Mouse (Mus musculus) brown adipose tissue, adult 24 weeks (tissue): Measurements from ENCODE around the gene Dnajb4. TPM values are rescaled to one million over a fixed set of nuclear protein-coding genes. Genes with fewer than 3 reads are reported as not detected.
"Not testable (repeated sequence)": the region's sequence is repeated elsewhere in the genome, so short reads cannot be mapped to it uniquely, and the experiment has no call there.

Experiments used
- H3K27ac ChIP-seq: fragments of 200-500 bp; replicated peaks from 2 replicates; pipeline ENCODE4 v1.5.1; 2012; ENCODE audit warnings: low read depth, mild to moderate bottlenecking, low read length
- H3K4me1 ChIP-seq: fragments of 200-500 bp; 2 replicates; pipeline ENCODE4 v1.6.1; 2012; ENCODE audit warnings: low read length, mixed read lengths; ENCODE audit not compliant: control insufficient read depth, insufficient read depth, insufficient read length
- H3K4me3 ChIP-seq: fragments of 200-500 bp; 2 replicates; pipeline ENCODE4 v1.5.1; 2012; ENCODE audit warnings: low read depth, mild to moderate bottlenecking, low read length, moderate library complexity; ENCODE audit not compliant: insufficient read depth
- polyA plus RNA-seq: library from polyadenylated mRNA; stranded (reverse); fragments of >200 nt; gene quantifications from 2 replicates; pipeline ENCODE4 v1.2.4, GENCODE M21; 2012; ENCODE audit not compliant: missing spikeins, insufficient read depth, insufficient read length

Gene Dnajb4
- 40.7 and 64.7 TPM in 2 replicates for polyA plus RNA-seq

- Histone ChIP-seq H3K27ac (peak within 1 kb of the TSS; percentile 92), H3K4me3 (peak within 1 kb of the TSS; percentile 84), H3K4me1 (peaks cover 7% of the 10 kb centered on the region)
Measured at GRCm38 (mm10) chr3:152209967-152210634, at the start of gene Dnajb4, which contains the start of gene Fubp1. Gene Dnajb4 (minus strand): TSS chr3:152210302. Gene Fubp1 (plus strand): TSS chr3:152210422.

GRCm38 (mm10) chr3:152259409-152259808 is 49.3 kb upstream of the Dnajb4 start:
- not testable (repeated sequence) for H3K4me3 ChIP-seq, H3K4me1 ChIP-seq, H3K27ac ChIP-seq

DNA sequence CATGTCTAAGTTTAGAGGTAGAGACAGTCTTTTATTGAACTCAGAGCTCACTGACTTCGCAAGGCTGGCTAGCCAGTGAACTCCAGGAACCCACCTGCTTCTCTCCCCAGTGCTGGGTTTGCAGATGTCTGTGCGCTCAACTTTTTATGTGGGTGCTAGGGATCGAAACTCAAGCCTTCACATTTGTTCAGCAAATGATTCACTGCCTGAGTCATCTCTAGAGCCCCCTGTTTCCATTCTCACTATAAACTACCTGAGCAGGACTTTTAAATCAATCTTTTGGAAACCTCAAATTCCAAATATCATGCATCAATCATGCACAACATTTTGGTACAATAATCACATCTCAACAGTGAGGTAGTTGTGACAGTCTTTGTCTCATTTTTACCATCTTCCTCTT is 47.4 kb upstream of the Dnajb4 start:
- H3K4me1 ChIP-seq, result no peaks in the 10 kb centered on the region
- H3K4me3 ChIP-seq, result no peak overlapping the region
- H3K27ac ChIP-seq, result no peak overlapping the region

DNA sequence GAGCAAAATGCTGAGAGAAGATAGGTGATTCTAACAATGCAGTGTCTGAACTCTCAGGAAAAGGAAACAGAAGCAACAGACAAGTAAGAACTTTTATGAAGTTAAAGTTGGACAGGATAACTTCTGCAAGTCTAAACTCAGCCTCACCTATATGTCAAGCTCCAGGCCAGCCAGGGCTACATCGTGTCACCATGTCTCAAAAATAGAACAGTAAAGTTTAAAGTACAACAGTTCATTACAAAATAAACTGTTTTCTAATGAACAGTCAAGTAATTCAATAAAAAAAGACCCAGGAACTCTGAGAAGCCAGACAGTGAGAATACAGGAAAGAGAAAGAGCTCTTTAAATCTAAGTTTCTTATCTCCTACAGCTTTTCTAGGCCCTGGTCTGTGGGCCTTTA is 40.4 kb upstream of the Dnajb4 start:
- Histone ChIP-seq H3K4me1 (no peaks in the 10 kb centered on the region), H3K27ac (no peak overlapping the region), H3K4me3 (no peak overlapping the region)

DNA sequence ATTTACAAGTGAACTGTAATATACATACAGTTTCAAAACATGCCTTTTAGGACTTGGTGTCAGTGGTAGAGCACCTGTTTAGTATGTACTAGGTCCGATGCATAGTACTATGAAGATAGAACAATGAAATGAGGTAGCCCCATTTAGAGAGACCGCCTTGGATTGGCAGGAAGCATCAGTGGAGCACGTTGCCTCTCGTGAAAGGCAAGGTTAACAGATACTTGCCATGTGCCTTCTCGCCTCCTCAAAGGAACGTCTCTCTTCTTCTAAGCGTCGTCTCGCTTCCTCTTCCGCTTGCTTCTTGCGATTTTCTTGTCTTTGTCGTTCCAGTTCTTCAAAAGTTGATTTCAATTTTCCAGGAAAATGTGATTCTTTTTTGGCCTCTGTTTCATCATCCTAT is 37.6 kb upstream of the Dnajb4 start:
- Histone ChIP-seq H3K4me3 (no peak overlapping the region), H3K4me1 (no peaks in the 10 kb centered on the region), H3K27ac (no peak overlapping the region)

- H3K4me3 ChIP-seq, result no peak overlapping the region
- no peaks in the 10 kb centered on the region for H3K4me1 ChIP-seq
- H3K27ac ChIP-seq, result no peak overlapping the region
Measured at GRCm38 (mm10) chr3:152245273-152245910, 35.3 kb upstream of the Dnajb4 start.

DNA sequence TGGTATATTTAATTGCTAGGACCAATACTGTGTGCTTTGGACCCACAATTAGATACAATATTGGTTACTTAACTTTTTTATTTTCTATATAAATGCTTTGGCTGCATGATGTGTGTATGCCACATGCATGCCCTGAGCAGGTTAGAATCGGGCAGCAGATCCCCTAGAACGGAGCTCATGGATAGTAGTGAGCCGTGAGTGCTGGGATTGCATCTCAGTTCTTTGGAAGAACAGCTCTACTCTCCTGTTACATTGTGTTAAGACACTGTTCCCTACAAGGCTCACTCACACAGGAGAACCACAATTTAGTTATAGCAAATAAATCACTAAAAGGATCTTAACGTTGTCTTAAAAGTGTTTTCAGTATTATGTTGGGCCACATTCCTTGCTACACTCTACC is 33.2 kb upstream of the Dnajb4 start:
- H3K27ac ChIP-seq, result no peak overlapping the region
- H3K4me3 ChIP-seq, result no peak overlapping the region
- no peaks in the 10 kb centered on the region for H3K4me1 ChIP-seq

- no peaks in the 10 kb centered on the region for H3K4me1 ChIP-seq
- no peak overlapping the region for H3K27ac ChIP-seq
- no peak overlapping the region for H3K4me3 ChIP-seq
Measured at GRCm38 (mm10) chr3:152241098-152241497, 31.0 kb upstream of the Dnajb4 start.

- Histone ChIP-seq H3K4me3 (no peak overlapping the region), H3K27ac (no peak overlapping the region), H3K4me1 (no peaks in the 10 kb centered on the region)
Measured at GRCm38 (mm10) chr3:152239592-152239991, 29.5 kb upstream of the Dnajb4 start.

- Histone ChIP-seq H3K27ac (no peak overlapping the region), H3K4me3 (no peak overlapping the region), H3K4me1 (no peaks in the 10 kb centered on the region)
Measured at GRCm38 (mm10) chr3:152238836-152239235, 28.7 kb upstream of the Dnajb4 start.

DNA sequence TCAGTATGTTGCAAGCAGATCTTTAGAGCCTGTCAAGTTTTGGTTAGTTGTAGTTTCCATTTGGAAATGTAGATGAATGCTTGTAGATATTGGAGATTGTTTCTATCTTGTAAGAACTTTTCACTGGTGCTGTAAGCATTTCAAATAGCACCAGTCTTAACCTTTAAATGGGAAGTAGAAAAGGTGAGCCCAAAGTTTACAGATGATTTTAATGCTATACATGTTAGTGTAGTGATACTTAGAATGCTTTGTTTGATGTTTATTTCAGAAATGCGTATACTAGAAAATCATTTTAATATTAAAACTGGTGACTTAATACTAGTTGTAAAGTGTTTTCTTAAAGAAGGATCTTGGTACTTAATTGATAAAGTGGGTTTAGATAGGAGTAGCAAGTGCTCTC is 25.7 kb upstream of the Dnajb4 start:
- H3K27ac ChIP-seq, result no peak overlapping the region
- H3K4me3 ChIP-seq, result no peak overlapping the region
- H3K4me1 ChIP-seq, result no peaks in the 10 kb centered on the region

DNA sequence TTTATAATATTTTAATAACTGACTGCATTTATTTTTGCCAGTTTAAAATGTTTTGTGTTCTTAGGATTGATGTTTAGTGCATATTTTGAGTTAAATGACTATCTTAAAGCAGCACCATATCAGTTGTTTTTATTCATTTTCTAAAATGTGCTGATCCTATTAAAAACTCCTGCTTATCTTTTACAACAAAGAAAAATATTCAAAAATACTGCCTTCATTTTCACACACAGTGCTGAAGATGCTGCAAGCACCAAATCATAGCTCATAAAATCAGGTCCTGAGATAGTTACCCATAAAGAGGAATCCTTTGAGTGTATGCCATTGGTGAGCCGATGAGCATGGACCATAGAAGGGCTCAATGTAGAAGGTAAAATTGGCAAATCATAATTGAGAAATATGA is 25.1 kb upstream of the Dnajb4 start:
- Histone ChIP-seq H3K4me3 (no peak overlapping the region), H3K27ac (no peak overlapping the region), H3K4me1 (no peaks in the 10 kb centered on the region)

- Histone ChIP-seq H3K4me3 (no peak overlapping the region), H3K4me1 (no peaks in the 10 kb centered on the region), H3K27ac (no peak overlapping the region)
Measured at GRCm38 (mm10) chr3:152231333-152232100, 21.4 kb upstream of the Dnajb4 start.

- Histone ChIP-seq H3K27ac (no peak overlapping the region), H3K4me3 (no peak overlapping the region)
Measured at GRCm38 (mm10) chr3:152229271-152229670, 19.2 kb upstream of the Dnajb4 start.

GRCm38 (mm10) chr3:152228843-152229242 is 18.7 kb upstream of the Dnajb4 start:
- Histone ChIP-seq H3K27ac (no peak overlapping the region), H3K4me3 (no peak overlapping the region), H3K4me1 (no peaks in the 10 kb centered on the region)

More at GRCm38 (mm10) chr3:152229271-152229670, 19.2 kb upstream of the Dnajb4 start:
- no peaks in the 10 kb centered on the region for H3K4me1 ChIP-seq
